Mouse (Mus musculus): ENCODE data around the gene Gorasp2.

Gene Gorasp2

DNA sequence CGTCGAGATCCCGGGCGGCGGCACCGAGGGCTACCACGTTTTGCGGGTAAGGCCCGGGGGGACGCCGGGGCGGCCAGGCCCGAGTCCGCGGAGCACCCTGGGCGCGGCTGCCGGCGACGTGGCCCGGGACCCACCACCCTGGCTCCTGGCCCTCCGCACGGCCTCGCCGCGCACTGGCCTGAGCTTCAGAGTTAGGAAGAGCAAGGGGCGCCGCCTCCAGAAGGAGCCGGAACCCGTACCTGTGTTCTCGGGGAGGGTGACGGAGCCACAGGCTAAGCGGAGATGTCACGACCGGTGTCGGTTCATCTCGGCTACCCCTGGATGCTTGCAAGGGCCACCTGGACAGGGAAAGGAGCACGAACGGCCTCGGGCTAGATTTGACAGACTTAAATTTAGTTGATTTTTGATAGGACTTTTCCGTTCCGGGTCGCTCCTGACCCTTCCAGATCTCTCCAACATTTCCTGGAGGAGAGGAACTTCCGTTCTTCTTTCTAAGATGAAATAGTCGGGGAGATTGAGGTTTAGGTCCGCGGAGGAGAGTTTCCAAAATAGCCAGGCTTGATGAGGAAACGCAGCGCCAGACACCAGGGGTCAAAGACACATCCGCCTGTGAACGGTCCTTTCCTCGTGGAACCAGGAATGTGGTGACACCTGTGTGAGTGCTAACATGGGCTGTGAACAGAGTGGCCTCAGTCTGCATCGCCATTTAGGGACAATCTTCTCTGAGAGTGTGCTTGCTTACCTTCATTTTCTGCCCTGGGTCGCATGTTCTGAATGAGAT, 529 bp downstream of the Gorasp2 start, which contains the start of gene Gm26558:
Gene Gm26558, minus strand, starts transcription at position 394 of the 781 bp plus-strand sequence.
- DNase-seq (ENCODE audit: low read depth), result no peak

DNA sequence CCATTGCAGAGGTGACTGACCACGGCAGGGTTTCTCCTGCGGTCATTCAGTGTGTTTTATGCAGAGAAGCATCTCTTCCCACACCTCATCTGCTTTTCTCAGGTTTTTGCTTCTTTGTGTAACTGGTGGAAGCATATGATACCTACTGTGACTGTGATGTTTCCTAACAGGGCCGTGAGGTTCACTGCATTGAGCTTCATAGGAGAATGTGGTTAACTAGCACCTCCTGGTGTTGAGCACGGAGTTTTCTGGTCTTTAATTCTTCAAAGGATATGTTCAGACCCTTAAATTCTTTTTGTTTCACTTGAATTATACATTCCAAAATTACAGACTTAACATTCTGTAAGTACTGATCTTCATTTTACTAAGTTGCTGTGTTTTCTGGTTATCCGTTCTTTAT, 2.4 kb downstream of the Gorasp2 start:
- DNase-seq (ENCODE audit: low read depth), result peak; percentile 55

DNA sequence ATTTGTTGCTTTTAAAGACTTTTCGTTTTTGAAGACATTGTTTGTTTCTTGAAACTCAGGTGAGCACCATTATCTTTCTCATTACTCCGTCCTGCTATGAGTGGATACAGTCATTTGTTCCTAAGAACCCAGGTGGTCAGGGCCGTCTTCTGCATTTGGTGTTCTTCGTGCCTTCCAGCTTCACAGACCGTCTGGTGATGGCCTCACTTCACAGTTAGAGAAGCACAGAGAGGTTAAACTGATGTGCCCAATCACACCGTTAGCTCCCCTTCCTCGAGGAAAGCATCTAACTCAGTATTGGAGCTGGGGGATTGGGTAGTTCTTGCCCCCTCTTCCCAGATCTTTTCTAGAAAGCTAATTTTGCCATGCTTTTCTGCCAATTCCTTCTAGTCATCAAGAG, 5.6 kb downstream of the Gorasp2 start:
- DNase-seq (ENCODE audit: low read depth), result no peak

DNA sequence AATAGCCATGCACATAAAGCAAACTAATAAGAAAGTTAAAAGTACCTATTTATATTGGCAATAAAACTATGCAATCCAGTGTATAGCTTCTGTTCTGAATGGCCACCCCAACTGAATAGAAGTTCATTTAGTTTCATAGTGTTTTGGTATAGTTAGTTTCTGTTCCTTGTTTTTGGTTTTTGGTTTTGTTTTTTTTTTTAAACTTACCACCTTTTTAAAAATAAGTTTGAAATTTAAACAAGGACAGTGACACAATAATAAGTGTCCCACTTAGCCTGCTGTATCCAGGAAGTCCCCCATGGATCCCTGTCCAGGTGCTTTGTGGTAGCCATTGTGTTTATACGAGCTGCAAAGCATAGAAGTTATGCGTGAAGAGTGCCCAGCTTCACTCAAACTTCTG, 7.9 kb downstream of the Gorasp2 start:
- DNase-seq (ENCODE audit: low read depth), result no peak

DNA sequence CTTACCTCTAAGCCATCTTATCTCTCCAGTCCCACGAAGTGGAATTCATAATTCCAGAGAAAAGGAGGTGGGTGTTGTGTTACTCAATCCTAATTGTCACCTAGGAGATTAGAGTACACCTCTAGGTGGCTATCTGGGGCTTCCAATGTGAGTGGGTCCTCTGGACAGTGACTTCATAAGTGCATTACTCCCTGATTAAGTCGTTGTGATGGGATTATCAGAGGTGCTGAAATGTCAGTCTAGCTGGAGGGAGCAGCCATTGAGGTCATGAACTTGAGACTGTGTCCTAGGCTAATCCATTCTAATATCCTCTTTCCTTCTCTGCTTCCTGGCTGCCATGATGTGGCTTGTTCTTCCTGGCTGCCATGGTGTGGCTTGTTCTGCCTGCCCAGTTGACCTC, 8.5 kb downstream of the Gorasp2 start:
- no peak for DNase-seq (ENCODE audit: low read depth)

DNA sequence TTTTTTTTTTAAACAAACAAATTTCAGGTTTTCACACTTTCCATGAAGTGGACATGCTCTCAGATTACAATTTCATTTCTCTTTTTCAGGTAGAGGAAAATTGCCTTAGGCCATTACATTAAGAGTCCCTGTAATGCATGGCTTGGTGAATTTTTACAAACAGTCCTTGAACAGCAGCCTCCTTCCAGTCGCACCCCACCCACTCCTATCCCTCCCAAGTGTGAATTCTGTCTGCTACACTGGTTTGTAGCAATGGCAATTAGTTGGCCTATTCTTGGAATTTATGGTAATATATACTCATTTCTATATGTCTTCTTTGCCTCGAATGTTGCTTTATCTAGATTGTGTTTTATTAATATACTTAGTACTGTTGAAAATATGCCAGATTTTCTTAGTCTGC, 11.1 kb downstream of the Gorasp2 start:
- no peak for DNase-seq (ENCODE audit: low read depth)

DNA sequence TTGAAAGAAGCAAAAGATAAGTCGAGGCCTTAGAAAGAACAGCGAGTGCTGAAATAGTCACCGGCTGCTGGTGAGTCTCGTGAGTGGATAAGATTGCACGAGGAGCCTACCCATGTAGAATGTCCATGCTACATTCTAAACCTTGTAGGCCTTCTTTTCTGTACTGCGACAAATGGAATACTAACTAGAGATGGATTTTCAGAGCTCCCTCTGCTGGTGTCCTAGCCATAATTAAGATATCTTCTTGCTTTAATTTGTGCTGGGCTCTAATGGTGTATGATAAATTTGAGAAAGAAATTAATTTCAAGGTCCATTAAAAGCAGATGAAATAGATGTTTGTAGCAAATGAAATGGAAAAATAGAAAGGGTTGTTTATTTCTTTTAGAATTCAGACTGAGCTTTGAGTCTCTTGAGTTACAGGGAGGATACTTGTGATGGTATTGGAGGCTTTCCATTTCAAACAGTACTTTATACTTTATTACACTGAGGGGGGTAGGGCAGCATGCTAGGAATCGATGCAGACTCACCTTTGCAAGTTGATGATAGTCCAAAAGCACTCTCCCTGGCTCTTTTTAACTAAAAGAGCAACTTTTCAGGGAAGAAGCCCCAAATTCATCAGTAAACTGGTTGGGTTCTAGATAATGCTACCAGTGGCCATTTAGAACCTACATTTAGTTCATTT, 12.2 kb downstream of the Gorasp2 start:
- peak; percentile 33 for DNase-seq (ENCODE audit: low read depth)

DNA sequence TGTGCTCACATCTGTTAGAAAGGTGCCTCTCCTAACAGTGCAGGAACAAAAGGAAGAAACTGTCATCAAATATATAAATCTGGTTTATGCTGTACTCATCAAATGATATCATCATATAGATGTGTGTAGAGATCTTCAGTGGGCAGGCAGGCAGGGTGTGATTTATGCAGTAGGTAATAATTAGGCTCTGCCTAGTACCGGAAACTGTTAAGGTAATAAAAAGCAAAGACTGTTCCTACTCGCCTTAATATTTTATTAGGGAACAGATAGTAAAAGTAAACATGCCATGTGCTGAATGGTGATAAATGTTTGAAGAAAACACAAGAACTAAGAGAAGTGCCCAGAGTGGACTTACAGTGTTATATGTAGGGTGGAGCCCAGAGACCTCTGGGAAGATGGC, 20.9 kb downstream of the Gorasp2 start:
- no peak for DNase-seq (ENCODE audit: low read depth)

DNA sequence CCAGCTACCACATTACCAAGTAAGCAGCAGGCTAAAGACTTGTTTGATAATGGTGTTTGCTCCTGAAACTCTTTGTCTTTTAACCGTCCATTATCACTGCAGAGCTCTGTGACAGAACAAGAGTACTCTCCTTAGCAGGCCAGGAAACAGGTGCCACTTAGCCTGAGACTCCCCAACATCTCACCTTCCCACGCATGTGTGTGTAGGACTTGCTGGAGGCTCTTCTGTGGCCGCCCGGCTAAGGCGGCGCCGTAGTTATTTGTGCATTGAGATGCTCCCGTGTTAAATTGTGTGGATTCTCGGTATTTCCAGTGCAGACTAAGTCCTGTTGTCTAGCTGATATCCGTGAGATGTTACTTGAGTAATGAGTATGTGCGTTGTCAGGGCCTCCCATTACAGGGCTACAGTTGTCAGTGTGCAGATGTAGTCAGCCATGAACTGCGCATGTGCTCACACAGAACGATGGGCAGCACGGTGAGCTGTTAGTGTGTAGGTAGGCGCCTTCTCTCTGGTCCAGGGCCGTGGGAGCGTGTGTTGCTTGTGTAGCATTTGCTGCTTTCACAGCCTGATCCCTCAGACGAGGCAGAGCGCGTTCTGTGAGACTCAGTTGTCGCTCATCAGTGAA, 27.2 kb downstream of the Gorasp2 start:
- no peak for DNase-seq (ENCODE audit: low read depth)

DNA sequence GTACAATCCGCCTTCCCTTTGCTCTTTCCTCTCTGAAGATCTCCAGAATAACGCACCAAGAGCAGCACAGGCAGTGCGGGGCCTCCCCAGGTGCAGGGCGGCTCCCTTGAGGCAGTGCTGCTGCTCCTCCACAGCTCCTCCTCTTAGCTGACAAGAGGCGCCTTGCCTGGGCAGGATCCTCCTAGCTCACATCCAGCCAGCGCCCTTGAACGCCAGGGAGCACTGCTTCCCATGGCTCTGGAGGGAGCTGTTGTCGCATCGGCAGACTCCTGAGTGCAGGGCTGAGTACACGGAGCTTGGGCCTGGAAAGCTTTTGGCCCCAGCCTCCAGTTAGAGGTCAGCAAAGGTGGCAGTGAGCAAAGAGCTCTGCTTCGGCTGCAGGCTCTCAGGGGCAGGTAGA, 28.8 kb downstream of the Gorasp2 start:
- no peak for DNase-seq (ENCODE audit: low read depth)

DNA sequence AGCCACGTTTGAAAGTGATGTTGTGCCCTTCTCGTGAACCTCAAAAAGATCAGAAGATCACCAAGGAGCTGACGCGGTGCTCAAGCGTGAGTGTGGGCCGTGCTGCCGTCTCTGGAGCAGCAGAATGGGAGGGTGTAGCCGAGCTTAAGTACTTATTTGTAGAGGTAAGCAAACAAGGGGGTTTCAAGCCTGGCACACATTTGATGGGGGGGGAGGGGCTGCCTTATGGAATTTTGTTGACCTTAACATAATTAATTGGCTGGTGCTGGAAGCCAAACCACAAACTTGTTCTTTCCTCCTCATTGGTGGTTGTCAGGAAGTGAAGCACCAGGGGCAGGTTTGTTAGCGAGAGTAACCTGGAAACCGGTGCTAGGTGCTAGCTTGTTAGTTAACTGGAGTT, 34.3 kb downstream of the Gorasp2 start:
- no peak for DNase-seq (ENCODE audit: low read depth)

DNA sequence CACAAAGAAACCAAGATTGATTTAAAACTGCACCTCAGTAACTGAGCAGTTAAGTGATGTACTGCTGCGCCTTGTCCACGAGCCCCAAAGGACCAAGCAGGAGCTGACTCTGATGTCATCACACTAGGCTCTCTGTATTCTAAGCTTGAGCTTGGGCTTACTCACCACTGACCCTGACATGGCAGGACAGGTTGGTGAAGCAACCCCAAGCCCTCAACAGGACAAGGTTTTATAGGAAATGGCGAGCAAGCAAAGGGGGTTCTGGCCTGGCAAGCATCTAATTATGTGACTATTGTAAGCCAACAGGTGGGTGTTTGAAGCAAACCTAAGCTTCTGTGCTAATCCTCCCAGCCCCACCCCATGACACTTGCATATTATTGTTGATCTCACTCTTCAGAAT, 39.5 kb downstream of the Gorasp2 start:
- DNase-seq (ENCODE audit: low read depth), result no peak

DNA sequence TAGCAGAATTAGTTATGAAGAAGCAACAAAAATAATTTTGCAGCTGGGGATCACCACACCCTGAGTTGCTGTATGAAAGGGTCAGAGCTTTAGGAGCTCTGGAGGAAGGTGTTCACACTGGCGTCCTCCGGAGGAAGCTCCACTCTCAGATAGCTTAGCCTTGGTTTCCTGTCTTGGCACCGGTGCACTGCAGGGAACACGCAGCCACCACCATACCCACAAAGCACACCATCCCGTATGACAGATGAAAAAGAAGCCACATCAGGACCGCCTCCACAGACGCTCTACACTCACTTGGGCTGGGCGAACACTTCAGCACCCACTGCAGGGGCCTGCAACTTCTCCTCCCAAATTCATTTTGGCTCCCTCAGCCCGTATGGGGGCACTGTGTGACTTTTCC, 40.2 kb downstream of the Gorasp2 start:
- peak; percentile 63 for DNase-seq (ENCODE audit: low read depth)

DNA sequence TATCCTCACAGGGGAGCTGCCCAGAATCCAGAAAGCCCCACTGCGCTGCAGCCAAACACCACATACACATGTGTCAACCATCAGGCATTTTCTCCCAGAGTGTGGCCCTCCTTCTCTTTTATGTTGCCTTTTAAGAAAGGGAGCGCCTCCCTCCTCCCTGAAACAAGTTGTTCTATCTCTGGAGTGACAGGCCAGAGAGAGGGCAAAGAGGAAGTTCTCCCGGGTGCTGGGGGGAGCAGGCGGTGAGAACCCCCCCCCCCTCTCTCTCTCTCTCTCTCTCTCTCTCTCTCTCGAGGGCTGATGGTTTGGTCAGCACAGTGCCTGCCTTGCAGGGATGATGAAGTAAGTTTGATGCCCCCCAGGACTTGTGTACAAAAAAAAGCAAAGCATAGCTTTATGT, 41.0 kb downstream of the Gorasp2 start:
- DNase-seq (ENCODE audit: low read depth), result no peak

DNA sequence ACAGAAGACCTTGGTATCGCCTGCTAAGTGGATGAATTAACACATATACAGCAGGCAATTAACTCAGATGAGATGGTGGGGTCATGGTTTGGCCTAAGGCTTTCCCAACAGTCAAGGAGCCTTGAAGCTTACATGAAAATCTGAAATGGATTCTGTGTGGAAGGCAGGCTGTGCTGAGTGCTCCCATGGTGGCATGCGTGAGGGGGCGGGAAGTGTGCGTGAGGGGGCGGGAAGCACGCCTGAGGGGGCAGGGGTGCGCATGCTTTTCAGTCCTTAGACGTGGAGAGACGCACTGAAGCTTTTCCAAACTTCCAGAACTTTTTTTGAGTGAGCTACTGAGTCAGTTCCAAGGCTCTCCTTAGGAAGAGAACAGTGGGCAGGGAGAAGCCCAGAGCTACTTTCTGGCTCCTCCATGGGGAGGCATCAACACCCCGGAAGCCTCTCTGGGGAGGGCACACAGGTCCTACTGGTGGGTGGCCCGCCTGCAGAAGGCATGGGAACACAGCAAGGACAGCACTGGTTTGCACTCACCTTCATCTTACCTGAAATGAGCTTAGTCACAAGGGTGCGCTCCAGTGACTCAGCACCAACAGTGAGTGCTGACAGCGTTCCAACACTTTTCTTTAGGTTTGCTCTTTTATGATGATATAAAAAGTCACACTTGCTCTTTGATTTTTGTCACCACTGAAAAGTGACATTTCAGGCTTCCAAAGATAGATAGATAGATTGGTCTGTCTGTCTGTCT, 47.8 kb downstream of the Gorasp2 start:
- DNase-seq (ENCODE audit: low read depth), result no peak

DNA sequence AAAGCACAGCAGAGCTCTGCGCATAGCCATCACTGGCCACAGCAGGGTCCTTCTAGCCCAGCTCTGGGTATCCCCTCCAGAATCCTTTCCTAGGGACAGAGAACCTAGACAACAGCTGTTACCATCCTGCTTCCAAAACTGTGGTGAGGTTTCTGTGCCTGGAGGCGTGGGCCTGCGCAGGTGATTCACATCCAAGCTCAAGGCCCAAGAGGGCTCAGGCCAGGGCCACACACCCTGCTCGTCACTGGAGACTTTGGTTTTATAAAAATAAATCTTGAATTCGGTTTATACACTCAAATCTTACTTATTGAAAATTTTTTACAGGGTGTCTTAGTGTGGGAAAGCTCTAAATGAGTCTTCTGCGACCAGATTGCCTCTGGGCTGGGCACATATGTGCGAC, 48.9 kb downstream of the Gorasp2 start:
- DNase-seq (ENCODE audit: low read depth), result no peak

DNA sequence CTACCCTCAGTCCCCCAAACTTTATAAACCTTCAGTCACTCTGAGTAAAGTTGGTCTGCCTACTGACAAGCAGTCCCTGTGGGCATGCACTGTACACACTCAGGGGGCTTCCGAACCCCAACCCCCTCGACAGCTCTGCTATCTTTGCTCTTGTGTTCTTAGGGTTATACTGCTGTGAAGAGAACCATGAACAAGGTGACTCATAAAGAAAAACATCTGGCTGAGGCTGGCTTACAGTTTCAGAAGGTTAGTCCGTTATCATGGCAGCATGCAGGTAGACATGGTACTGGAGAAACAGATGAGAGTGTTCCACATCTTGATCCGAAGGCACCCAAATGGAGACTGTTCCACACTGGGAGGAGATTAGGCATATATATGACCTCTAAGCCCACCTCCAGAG, 49.5 kb downstream of the Gorasp2 start:
- DNase-seq (ENCODE audit: low read depth), result no peak

DNA sequence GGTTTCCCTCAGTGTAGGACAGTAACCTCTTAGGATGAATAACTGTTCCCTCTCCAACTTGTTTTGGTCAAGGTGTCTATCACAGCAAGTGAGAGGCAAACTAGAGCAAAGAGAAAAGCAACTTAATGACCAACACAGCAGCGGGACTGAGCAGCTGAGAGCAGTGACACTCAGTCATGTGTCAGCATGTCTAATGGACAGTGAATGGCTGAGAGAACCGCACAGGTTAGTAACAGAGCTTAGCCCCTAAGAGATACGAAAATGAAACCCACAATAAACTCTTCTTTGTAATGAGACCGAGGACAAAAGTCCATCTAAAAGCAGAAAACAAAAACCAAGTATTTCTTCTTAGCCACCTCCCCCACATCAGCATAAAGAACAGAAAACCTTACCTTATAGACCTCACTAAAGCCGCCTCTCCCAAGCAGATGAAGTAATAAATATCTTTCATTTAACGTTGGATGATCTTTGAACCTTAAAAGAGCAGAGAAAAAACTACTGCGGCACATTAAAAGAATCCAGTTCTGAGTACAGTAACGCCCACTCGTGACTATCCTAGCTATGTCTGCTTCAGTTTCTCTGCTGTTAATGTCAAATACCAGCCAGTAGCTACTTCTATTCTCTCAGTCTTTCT, 62.4 kb downstream of the Gorasp2 start:
- no peak for DNase-seq (ENCODE audit: low read depth)

DNA sequence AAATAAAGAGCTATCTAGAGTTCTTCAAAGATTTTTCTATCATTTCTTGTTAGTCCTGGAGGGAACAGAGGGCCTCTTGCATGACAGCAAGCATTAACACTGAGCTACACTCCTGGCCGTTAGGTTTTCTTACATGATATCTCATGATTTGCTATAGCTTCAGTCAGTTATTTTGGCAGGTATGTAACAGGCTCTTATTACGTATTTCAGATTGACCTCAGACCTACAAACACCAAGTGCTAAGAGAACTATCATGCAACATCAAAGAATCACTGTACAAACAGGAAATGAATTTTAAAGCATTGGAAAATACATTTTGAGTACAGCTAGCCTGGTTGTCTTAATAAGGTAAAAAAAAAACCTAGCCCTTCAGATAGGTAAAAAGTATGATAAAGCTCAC, 65.7 kb downstream of the Gorasp2 start:
- peak; percentile 20 for DNase-seq (ENCODE audit: low read depth)

DNA sequence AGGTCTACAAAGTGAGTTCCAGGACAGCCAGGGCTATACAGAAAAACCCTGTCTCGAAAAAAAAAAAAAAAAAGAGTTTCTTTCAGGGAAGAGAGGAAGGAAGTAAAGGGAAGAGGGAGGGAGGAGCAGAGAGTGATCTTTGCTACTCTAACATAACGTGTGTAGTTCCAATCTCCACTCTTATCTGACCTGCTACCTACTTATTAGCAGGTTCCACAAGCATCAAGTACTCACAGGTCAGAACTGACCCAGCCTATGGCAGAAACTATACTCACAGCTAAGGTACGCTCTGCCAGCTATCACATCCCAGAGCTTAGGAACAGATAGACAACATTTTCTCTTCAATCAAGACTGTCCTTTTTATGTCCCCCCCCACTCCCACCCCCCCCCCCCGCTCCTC, 74.2 kb downstream of the Gorasp2 start:
- DNase-seq (ENCODE audit: low read depth), result no peak

DNA sequence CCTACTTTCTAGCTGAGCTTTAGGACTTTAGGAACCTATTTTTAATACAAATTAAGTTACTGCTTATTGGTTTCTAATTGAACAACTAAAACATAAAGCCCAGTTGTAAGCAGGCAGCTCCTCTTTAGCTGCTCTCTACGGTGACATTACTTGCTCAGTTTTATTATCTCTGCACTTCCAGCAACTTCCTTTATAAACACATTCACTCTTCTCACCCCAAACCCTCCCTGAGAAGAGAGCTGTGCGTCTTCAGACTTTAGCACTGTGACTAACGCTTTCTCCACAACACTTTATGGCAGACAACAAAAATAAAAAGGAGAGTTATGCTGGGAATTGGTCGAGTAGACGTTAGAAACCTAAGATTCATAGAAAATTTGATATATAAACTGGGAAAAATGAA, 74.6 kb downstream of the Gorasp2 start:
- DNase-seq (ENCODE audit: low read depth), result no peak

DNA sequence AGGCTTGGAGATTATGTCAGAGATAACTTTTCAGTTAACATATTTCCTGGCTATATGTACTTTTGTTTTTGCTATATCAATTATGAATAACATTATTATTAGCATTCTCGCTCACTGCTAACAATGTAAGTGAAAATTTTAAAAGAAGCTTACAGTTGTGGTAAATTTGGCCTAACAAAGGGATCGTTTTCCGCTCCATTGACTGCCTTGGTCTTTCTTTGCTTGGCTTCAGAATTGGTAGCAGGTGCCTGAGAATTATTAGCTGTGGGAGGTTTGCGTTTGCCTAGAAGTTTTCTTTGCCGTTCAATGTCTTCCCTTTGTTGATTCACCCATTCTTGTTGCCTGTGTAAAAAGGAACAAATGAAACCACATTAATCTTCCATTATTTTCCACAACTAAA, 80.5 kb downstream of the Gorasp2 start:
- no peak for DNase-seq (ENCODE audit: low read depth)

Data from naive thymus-derived CD4-positive, alpha-beta T cell, adult 2 months (primary cell).